Mouse (Mus musculus) mesoderm, embryonic 11.5 days (tissue): ENCODE data around the gene Kcna5.

ENCODE experiments used
- DNase-seq: peaks from one replicate; pipeline ENCODE4 v3.0.0-alpha.2; 2012; ENCODE audit warnings: low read depth, low spot score

The Kcna5 gene

DNA sequence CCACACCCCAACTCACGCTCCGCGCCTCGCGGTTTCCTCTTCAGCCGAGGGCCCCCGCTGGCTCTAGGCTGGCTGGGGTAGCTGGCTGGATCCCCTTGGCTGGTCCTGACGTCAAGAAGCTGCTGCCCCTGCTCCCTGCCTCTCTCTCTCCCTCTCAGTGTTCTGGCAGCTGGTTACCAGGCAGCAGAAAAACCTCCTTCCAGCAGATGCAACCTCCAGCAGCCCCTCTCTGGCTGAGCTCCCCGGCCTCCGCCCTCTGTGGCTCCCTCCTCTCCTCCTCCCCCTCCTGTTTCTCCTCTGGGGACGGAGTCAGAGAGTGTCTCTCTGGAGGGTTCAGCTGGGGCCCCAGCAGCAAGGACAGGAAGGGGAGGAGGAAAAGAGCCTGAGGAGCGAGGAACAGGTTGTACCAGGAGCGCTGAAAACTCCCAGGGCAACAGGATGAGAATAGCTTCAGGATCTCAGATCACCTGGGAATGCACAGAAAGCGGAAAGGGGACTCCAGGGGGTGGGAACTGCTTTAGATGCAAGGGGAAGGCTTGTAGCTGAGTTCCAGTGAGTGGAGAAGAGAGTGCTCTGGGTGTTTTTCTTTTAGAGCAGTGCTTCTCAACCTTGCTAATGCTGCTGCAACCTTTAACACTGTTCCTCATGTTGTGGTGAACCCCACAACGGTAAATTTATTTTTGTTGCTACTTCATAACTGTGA, at the start of gene Kcna5:
Gene Kcna5 (minus strand): TSS at position 205 of the 703 bp plus-strand sequence.
- peak; percentile 56 for DNase-seq

GRCm38 (mm10) chr6:126583075-126583474, 47.9 kb upstream of the Kcna5 start:
- no peak for DNase-seq

DNA sequence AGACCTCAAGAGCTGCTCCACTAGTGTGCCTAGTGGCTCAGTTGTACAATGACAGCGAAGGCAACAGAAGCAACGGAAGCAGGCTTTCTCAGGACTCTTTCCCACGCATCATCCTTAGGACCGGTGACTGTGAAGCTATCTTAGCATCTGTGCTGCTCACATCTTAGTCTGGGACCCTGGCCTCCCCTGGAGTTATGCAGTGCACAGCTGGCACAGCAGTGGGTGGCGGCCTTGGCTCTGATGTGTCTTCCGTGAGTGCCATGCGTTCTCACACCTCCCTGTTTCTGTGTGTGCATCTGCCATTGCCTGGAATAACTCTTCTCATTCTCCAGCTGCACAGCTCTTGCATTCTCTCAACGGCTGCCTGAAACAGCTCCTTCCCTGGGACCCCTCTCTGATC, 46.4 kb upstream of the Kcna5 start:
- DNase-seq, result no peak

- no peak for DNase-seq
These were observed 45.4 kb upstream of the Kcna5 start for GRCm38 (mm10) chr6:126580571-126580970.

- DNase-seq, result no peak
These were observed 42.2 kb upstream of the Kcna5 start for GRCm38 (mm10) chr6:126577415-126577814.

GRCm38 (mm10) chr6:126576566-126576965, 41.4 kb upstream of the Kcna5 start:
- no peak for DNase-seq

DNA sequence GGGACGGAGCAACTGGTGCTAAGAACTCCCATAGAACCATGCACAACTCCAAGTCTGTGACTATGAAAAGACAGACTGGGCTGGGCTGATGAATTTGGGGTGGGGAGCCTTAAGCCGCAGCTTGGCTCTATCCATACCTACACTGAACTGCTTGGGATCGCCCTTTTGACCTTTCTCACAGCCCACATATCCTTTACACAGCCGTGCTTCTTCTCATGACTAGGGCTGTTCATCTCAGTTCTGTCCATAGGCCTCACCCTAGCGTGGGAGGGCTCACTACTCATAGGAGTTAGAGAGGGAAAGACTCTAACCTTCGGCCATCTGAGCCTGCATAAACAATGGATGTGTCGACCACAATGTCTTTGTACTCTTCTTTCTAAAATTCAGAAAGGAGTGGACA, 39.6 kb upstream of the Kcna5 start:
- DNase-seq, result no peak

- DNase-seq, result no peak
These were observed 37.8 kb upstream of the Kcna5 start for GRCm38 (mm10) chr6:126573021-126573420.

DNA sequence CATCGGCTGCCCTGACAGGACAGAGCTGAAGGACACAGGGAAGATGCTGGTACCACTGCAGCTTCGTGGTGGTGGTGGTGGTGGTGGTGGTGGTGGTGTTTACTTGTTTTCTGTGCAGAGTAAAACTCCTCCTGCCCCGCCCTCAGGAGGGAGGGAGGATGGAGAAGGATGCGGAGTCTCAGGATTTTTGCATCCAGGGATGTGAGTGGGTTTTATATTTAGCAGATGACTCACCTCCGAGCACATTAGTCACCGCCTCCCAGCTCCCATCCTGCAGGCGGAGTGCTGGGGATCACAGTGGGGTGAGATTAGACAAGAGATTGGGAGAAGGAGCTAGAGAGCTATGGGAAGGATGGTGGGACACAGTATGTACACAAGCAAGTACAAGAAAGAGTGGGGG, 34.6 kb upstream of the Kcna5 start:
- no peak for DNase-seq

DNA sequence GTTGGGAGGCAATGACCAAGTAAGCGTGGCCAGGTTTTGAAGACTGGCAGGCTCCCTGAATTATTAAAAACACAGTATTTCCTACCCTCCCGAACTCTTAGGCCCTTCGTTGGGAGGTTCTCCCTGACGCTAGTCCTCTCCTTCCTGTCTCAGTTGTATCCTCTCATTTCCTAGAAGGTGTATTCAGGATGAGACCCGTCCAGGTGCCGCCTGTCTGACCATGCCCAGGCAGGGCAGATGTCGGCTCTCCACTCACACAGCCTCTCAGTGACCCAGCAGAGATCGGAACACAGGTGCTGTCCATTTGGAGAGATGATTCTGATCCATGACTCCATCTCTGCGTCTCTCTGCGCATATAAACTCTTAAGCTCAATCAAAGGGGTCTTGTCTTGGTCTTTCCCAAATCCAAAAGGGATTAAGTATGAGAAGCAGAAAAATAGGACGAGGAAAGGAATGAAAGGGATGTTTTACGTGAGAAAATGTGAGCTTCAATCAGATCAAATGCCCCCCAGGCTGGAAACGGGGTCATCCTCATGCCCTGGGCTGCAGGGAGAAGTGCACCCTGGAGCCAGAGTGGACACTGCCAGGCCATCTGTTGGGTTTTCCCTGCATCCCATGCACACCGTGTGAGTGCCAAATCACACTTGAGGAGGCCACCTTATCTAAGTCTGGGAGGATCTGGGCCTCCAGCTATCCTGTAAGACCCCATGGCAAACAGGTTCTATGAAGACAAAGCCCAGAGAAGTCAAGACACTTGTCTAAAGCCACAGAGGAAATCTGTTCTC, 33.0 kb upstream of the Kcna5 start:
- no peak for DNase-seq

- no peak for DNase-seq
These were observed 32.1 kb upstream of the Kcna5 start for GRCm38 (mm10) chr6:126567326-126567725.

DNA sequence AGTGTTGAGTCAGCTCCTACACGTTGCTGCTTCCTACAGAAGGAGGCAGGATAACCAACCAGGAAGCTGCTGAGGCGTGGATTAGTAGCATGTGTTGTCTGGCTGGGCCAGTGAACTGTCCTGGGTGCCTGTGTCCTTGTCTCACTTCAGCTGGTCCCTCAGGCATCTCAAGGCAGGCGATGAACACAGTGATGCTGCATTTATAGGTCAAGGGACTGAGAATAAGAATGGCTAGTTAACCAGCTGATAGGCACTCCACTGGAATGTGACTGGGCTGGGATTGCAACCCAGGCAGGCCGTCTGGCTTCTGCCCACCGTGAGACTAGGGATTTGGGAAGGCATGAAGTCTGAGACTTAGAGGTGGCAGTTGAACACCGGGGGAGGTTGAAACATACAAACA, 29.2 kb upstream of the Kcna5 start:
- no peak for DNase-seq

DNA sequence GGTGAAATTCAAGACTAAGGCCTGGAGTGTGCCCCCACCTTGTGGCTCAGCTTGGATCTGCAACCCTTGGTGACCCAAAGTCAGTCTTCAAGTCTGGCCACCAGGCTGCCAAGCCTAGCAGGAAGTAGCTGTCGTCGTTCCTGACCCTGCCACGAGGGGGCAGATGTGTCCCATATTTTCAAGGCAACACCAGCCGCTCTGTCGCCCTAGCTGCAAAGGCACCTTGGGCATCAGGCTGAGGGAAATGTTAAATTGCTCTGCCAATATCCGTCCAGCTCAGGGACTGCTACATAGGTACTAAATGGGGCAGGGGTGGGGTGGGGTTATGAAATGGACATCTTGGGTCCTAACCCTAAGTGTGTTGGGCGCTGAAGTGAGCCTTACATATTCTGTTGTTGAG, 28.7 kb upstream of the Kcna5 start:
- DNase-seq, result peak; percentile 92

DNA sequence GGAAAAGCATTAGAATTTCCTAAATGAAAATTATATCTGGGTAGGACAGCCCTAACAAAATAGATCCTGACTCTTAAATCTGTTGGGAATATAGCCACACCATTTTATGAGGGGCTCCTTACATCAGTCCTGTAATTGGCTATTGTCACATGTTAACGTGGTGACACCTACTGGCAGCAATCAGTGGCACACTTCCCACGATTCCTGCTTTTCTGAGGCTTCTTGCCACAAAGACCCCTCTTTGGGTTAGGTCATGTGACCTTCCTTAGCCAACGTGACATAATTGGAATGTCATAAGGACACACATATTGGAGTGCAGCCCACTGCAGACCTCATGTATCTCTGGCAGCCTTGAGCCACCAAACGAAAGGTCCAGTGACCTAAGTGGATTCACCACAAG, 26.5 kb upstream of the Kcna5 start:
- DNase-seq, result peak; percentile 24

GRCm38 (mm10) chr6:126560696-126561095, 25.5 kb upstream of the Kcna5 start:
- DNase-seq, result no peak

- DNase-seq, result no peak
These were observed 24.8 kb upstream of the Kcna5 start for GRCm38 (mm10) chr6:126560036-126560435.

DNA sequence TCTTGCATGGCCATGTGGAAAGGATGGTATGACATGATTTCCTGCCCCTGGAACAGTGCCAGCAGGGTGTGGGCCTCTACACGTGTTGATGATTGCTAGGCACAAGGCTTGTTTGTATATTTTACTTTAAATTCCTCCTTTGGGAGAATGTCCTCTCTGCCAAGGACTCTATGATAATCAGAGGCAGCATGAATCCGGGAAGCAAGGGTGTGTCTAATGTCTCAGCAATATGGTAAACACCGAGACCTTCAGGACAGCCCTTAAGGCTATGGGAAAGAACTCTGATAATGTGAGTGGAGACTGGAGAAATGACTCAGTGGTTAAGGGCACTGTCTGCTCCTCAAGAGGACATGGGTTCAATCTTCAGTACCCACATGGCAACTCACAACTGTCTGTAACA, 23.1 kb upstream of the Kcna5 start:
- no peak for DNase-seq

DNA sequence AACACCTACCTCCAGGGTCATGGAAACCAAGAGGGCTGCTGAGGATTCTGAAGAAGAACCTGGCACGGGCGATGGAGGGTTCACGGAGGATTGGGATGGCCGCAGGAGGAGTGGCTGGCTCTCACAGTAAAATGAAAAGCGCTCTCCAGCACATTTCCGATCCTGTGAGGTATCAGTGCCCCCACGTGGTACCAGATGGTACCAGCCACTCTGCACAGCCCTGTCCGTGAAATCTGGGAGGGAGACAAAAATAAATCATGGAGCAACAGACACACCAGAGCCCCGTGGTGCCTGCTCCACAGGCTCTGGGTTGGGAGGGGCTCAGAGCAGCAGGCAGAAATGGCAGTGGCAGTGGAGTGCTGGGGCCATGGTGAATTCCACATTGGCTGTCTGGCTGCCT, 18.6 kb upstream of the Kcna5 start:
- no peak for DNase-seq

DNA sequence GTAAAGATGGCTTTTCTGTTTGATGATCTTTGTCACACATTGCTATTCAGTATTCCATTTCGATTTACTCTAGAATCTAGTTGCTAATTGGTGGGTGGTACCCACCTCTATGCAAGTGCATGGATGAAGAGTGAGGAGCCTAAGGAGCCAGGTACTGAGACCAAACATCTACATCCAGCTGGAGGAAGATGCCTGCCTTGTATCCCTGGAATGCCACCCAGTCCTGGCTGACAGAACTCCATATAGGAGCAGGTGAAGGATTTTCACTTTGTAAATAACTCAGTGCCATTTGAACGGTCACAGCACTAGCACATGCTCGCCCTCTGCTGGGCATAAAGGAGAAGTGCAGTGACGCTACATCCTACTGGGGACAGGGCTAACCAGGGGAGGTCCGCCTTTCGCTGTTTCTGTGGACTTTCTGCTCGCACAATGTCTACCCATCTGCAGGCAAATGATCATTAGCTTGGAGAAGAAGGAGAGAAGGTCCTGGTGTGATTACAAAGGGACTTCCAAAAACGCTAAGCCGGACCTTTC, 16.7 kb upstream of the Kcna5 start:
- DNase-seq, result peak; percentile 77

GRCm38 (mm10) chr6:126544107-126545036, 9.2 kb upstream of the Kcna5 start:
- DNase-seq, result no peak

- no peak for DNase-seq
These were observed 7.5 kb upstream of the Kcna5 start for GRCm38 (mm10) chr6:126542724-126543123.

GRCm38 (mm10) chr6:126537512-126537911, 2.3 kb upstream of the Kcna5 start:
- DNase-seq, result no peak
